Mouse (Mus musculus): ENCODE data around the gene Syt12. TPM values are rescaled to one million over a fixed set of nuclear protein-coding genes. Genes with fewer than 3 reads are reported as not detected.

Syt12 gene
- polyA plus RNA-seq, 1 experiment from 2014 or later = 2.5 TPM

- DNase-seq (ENCODE audit: low spot score) (no peak), ATAC-seq (ENCODE audit: low FRiP score, low TSS enrichment) (no peak)
- Histone ChIP-seq H3K4me3 (ENCODE audit: low read depth, low read length) (no peak overlapping the region), H3K4me1 (replicated peaks; ENCODE audit: control insufficient read depth, insufficient read depth) (no peaks in the 10 kb centered on the region), H3K9ac (ENCODE audit: low read length) (no peak overlapping the region), H3K27me3 (ENCODE audit: control insufficient read depth, insufficient read depth, low read length) (no peaks in the 10 kb centered on the region; the same call in 1 of the 2 replicates), H3K27ac (replicated peaks) (no peak overlapping the region), H3K9me3 (ENCODE audit: control insufficient read depth, low read length) (no peaks in the 10 kb centered on the region), H3K4me2 (replicated peaks; ENCODE audit: low read depth) (no peak overlapping the region), H3K36me3 (ENCODE audit: control insufficient read depth, insufficient read depth, low read length) (no peaks in the 10 kb centered on the region)
- WGBS = 84% methylated on average over 11 of the region's 11 CpGs
- TF ChIP-seq EP300 (optimal IDR thresholded peaks at IDR 0.05) (no peak), CTCF (IDR thresholded peaks at IDR 0.05; ENCODE audit: low read depth) (no peak)
Measured at GRCm38 (mm10) chr19:4475224-4475925, 1.9 kb downstream of the Syt12 start.

GRCm38 (mm10) chr19:4474739-4475138, 2.5 kb downstream of the Syt12 start:
- WGBS = 62% methylated on average over 3 of the region's 3 CpGs

GRCm38 (mm10) chr19:4473549-4473948, 3.7 kb downstream of the Syt12 start:
- Histone ChIP-seq H3K4me1 (replicated peaks; ENCODE audit: control insufficient read depth, insufficient read depth) (no peaks in the 10 kb centered on the region), H3K27ac (replicated peaks) (no peak overlapping the region), H3K27me3 (ENCODE audit: control insufficient read depth, insufficient read depth, low read length) (no peaks in the 10 kb centered on the region; the same call in 1 of the 2 replicates), H3K4me2 (replicated peaks; ENCODE audit: low read depth) (no peak overlapping the region), H3K4me3 (ENCODE audit: low read depth, low read length) (no peak overlapping the region), H3K9me3 (ENCODE audit: control insufficient read depth, low read length) (no peaks in the 10 kb centered on the region), H3K9ac (ENCODE audit: low read length) (no peak overlapping the region), H3K36me3 (ENCODE audit: control insufficient read depth, insufficient read depth, low read length) (no peaks in the 10 kb centered on the region)
- TF ChIP-seq CTCF (IDR thresholded peaks at IDR 0.05; ENCODE audit: low read depth) = no peak
- TF ChIP-seq EP300 (optimal IDR thresholded peaks at IDR 0.05) = no peak
- ATAC-seq (ENCODE audit: low FRiP score, low TSS enrichment) (no peak), DNase-seq (ENCODE audit: low spot score) (no peak)
- WGBS = 80% methylated on average over 5 of the region's 5 CpGs

More at GRCm38 (mm10) chr19:4474739-4475138, 2.5 kb downstream of the Syt12 start:
- no peaks in the 10 kb centered on the region for H3K4me1 ChIP-seq (replicated peaks; ENCODE audit: control insufficient read depth, insufficient read depth)
- no peak overlapping the region for H3K4me3 ChIP-seq (ENCODE audit: low read depth, low read length)
- no peak overlapping the region for H3K9ac ChIP-seq (ENCODE audit: low read length)
- TF ChIP-seq CTCF (IDR thresholded peaks at IDR 0.05; ENCODE audit: low read depth) (no peak), EP300 (optimal IDR thresholded peaks at IDR 0.05) (no peak)
- H3K27me3 ChIP-seq (ENCODE audit: control insufficient read depth, insufficient read depth, low read length) = no peaks in the 10 kb centered on the region; the same call in 1 of the 2 replicates
- H3K36me3 ChIP-seq (ENCODE audit: control insufficient read depth, insufficient read depth, low read length) = no peaks in the 10 kb centered on the region
- H3K27ac ChIP-seq (replicated peaks) = no peak overlapping the region
- no peak for ATAC-seq (ENCODE audit: low FRiP score, low TSS enrichment)
- no peaks in the 10 kb centered on the region for H3K9me3 ChIP-seq (ENCODE audit: control insufficient read depth, low read length)
- H3K4me2 ChIP-seq (replicated peaks; ENCODE audit: low read depth) = no peak overlapping the region
- DNase-seq (ENCODE audit: low spot score) = no peak

- Histone ChIP-seq H3K9me3 (ENCODE audit: control insufficient read depth, low read length) (no peaks in the 10 kb centered on the region), H3K36me3 (ENCODE audit: control insufficient read depth, insufficient read depth, low read length) (no peaks in the 10 kb centered on the region), H3K4me3 (ENCODE audit: low read depth, low read length) (no peak overlapping the region), H3K4me1 (replicated peaks; ENCODE audit: control insufficient read depth, insufficient read depth) (no peaks in the 10 kb centered on the region), H3K27me3 (ENCODE audit: control insufficient read depth, insufficient read depth, low read length) (no peaks in the 10 kb centered on the region), H3K27ac (replicated peaks) (no peak overlapping the region), H3K9ac (ENCODE audit: low read length) (no peak overlapping the region), H3K4me2 (replicated peaks; ENCODE audit: low read depth) (no peak overlapping the region)
- ATAC-seq (ENCODE audit: low FRiP score, low TSS enrichment) (no peak), DNase-seq (ENCODE audit: low spot score) (peak; percentile 48)
- TF ChIP-seq CTCF (IDR thresholded peaks at IDR 0.05; ENCODE audit: low read depth) (peak; percentile 63), EP300 (optimal IDR thresholded peaks at IDR 0.05) (no peak)
- WGBS = 32% methylated on average over 5 of the region's 5 CpGs
Measured at GRCm38 (mm10) chr19:4468363-4468762, 8.9 kb downstream of the Syt12 start.

GRCm38 (mm10) chr19:4464666-4465065, 12.6 kb downstream of the Syt12 start:
- no peak for DNase-seq (ENCODE audit: low spot score)
- no peak overlapping the region for H3K4me3 ChIP-seq (ENCODE audit: low read depth, low read length)
- H3K4me1 ChIP-seq (replicated peaks; ENCODE audit: control insufficient read depth, insufficient read depth) = no peaks in the 10 kb centered on the region
- WGBS = 77% methylated on average over 4 of the region's 4 CpGs
- no peak overlapping the region for H3K9ac ChIP-seq (ENCODE audit: low read length)
- no peaks in the 10 kb centered on the region for H3K27me3 ChIP-seq (ENCODE audit: control insufficient read depth, insufficient read depth, low read length)
- ATAC-seq (ENCODE audit: low FRiP score, low TSS enrichment) = no peak
- H3K27ac ChIP-seq (replicated peaks) = no peak overlapping the region
- no peaks in the 10 kb centered on the region for H3K9me3 ChIP-seq (ENCODE audit: control insufficient read depth, low read length)
- H3K36me3 ChIP-seq (ENCODE audit: control insufficient read depth, insufficient read depth, low read length) = no peaks in the 10 kb centered on the region
- no peak for TF ChIP-seq EP300 (optimal IDR thresholded peaks at IDR 0.05)
- TF ChIP-seq CTCF (IDR thresholded peaks at IDR 0.05; ENCODE audit: low read depth) = no peak
- no peak overlapping the region for H3K4me2 ChIP-seq (replicated peaks; ENCODE audit: low read depth)

GRCm38 (mm10) chr19:4461981-4462380, 15.3 kb downstream of the Syt12 start:
- Histone ChIP-seq H3K4me3 (ENCODE audit: low read depth, low read length) (no peak overlapping the region), H3K9me3 (ENCODE audit: control insufficient read depth, low read length) (no peaks in the 10 kb centered on the region), H3K27ac (replicated peaks) (no peak overlapping the region), H3K27me3 (ENCODE audit: control insufficient read depth, insufficient read depth, low read length) (no peaks in the 10 kb centered on the region), H3K4me1 (replicated peaks; ENCODE audit: control insufficient read depth, insufficient read depth) (no peaks in the 10 kb centered on the region), H3K36me3 (ENCODE audit: control insufficient read depth, insufficient read depth, low read length) (no peaks in the 10 kb centered on the region), H3K4me2 (replicated peaks; ENCODE audit: low read depth) (no peak overlapping the region), H3K9ac (ENCODE audit: low read length) (no peak overlapping the region)
- ATAC-seq (ENCODE audit: low FRiP score, low TSS enrichment) (no peak), DNase-seq (ENCODE audit: low spot score) (no peak)
- WGBS = 81% methylated on average over 8 of the region's 8 CpGs
- TF ChIP-seq EP300 (optimal IDR thresholded peaks at IDR 0.05) (no peak), CTCF (IDR thresholded peaks at IDR 0.05; ENCODE audit: low read depth) (no peak)

Measured in stomach, postnatal 0 days (tissue).